Mouse (Mus musculus): ENCODE measurements at regions not wholly inside any gene's neighbourhood (a gene's known extent, or its start where the extent isn't known, plus 50 kb on each side); places are given as distances from the start of the nearest gene placed in this dataset.

GRCm38 (mm10) chr12:50698613-50699442 is 49.9 kb upstream of the Prkd1 start:
- Histone ChIP-seq H3K4me3 (ENCODE audit: low read depth, low read length) (no peak overlapping the region), H3K9me3 (ENCODE audit: control insufficient read depth, low read length) (no peaks in the 10 kb centered on the region), H3K4me2 (ENCODE audit: low read depth) (no peak overlapping the region), H3K4me1 (ENCODE audit: control insufficient read depth, insufficient read depth, low read length) (no peaks in the 10 kb centered on the region), H3K27me3 (ENCODE audit: control insufficient read depth, insufficient read depth, low read length) (no peaks in the 10 kb centered on the region), H3K27ac (ENCODE audit: low read depth, low read length) (no peak overlapping the region), H3K36me3 (ENCODE audit: control insufficient read depth, insufficient read depth, low read length) (no peaks in the 10 kb centered on the region), H3K9ac (ENCODE audit: low read length) (no peak overlapping the region)
- DNase-seq (ENCODE audit: low spot score) (no peak), ATAC-seq (ENCODE audit: insufficient read depth, low FRiP score, low TSS enrichment) (no peak)
- WGBS, result 53% methylated on average over 5 of the region's 5 CpGs

Data from neural tube, embryonic 11.5 days (tissue).